Mouse (Mus musculus) liver, adult 2 months (tissue): ENCODE measurements around the gene Cdc42ep2.

Experiments used
- CTCF ChIP-seq: fragments of 200-500 bp; IDR thresholded peaks from 2 replicates; pipeline ENCODE4 v1.5.1; 2011; ENCODE audit warnings: low read depth, low read length, control low read depth
- POLR2A ChIP-seq: fragments of 200-500 bp; IDR thresholded peaks from 2 replicates; pipeline ENCODE4 v1.6.1; 2011; ENCODE audit warnings: low read length, control low read depth; ENCODE audit not compliant: insufficient read depth; ENCODE audit errors: extremely low read depth

- TF ChIP-seq POLR2A (no peak), CTCF (no peak)
Measured at GRCm38 (mm10) chr19:5945027-5945426, 20.4 kb upstream of the Cdc42ep2 start.
